Mouse (Mus musculus) kidney, postnatal 4 days (tissue): Measurements from ENCODE around the gene Gucy2g.

Experiments
- DNase-seq, 2 experiments: peaks; one replicate each; pipeline ENCODE4 v3.0.0; 2021; ENCODE audit warnings: mixed read lengths in 2 of 2

Gene Gucy2g

GRCm38 (mm10) chr19:55247563-55247962, 6.5 kb upstream of the Gucy2g start:
- DNase-seq = no peak

- peak; percentile 67 to 81 for DNase-seq
These were observed 3.8 kb upstream of the Gucy2g start for GRCm38 (mm10) chr19:55244791-55245231.

GRCm38 (mm10) chr19:55239766-55240426, 1.1 kb downstream of the Gucy2g start:
- no peak for DNase-seq

- DNase-seq = no peak
These were observed 4.5 kb downstream of the Gucy2g start for GRCm38 (mm10) chr19:55236564-55236963.

GRCm38 (mm10) chr19:55236026-55236425, 5.0 kb downstream of the Gucy2g start:
- DNase-seq = peak in 1 of 2 experiments; percentile 33

- DNase-seq = no peak
These were observed 8.9 kb downstream of the Gucy2g start for GRCm38 (mm10) chr19:55232136-55232535.

GRCm38 (mm10) chr19:55231081-55231480, 10.0 kb downstream of the Gucy2g start:
- no peak for DNase-seq

- no peak for DNase-seq
These were observed 13.9 kb downstream of the Gucy2g start for GRCm38 (mm10) chr19:55227135-55227534.

- DNase-seq = no peak
These were observed 14.4 kb downstream of the Gucy2g start for GRCm38 (mm10) chr19:55226621-55227020.

- no peak for DNase-seq
These were observed 18.8 kb downstream of the Gucy2g start for GRCm38 (mm10) chr19:55222268-55222667.

GRCm38 (mm10) chr19:55221208-55221607, 19.8 kb downstream of the Gucy2g start:
- DNase-seq = no peak

GRCm38 (mm10) chr19:55219359-55219758, 21.7 kb downstream of the Gucy2g start:
- DNase-seq = peak; percentile 17 to 51

- DNase-seq = no peak
These were observed 22.3 kb downstream of the Gucy2g start for GRCm38 (mm10) chr19:55218741-55219221.

- DNase-seq = peak; percentile 91 to 93
These were observed 22.8 kb downstream of the Gucy2g start for GRCm38 (mm10) chr19:55218192-55218739.

GRCm38 (mm10) chr19:55217365-55217764, 23.7 kb downstream of the Gucy2g start:
- peak; percentile 28 to 56 for DNase-seq

GRCm38 (mm10) chr19:55216876-55217275, 24.2 kb downstream of the Gucy2g start:
- DNase-seq = no peak

- DNase-seq = no peak
These were observed 27.3 kb downstream of the Gucy2g start for GRCm38 (mm10) chr19:55213617-55214340.

- DNase-seq = no peak
These were observed 29.3 kb downstream of the Gucy2g start for GRCm38 (mm10) chr19:55211698-55212097.

- no peak for DNase-seq
These were observed 32.0 kb downstream of the Gucy2g start for GRCm38 (mm10) chr19:55209084-55209483.

GRCm38 (mm10) chr19:55208654-55209053, 32.4 kb downstream of the Gucy2g start:
- DNase-seq = no peak

GRCm38 (mm10) chr19:55207746-55208538, 33.1 kb downstream of the Gucy2g start:
- DNase-seq = no peak

- no peak for DNase-seq
These were observed 33.8 kb downstream of the Gucy2g start for GRCm38 (mm10) chr19:55207205-55207604.
